Mouse (Mus musculus): ENCODE results near the gene Ncoa7. TPM values are rescaled to one million over a fixed set of nuclear protein-coding genes. Genes with fewer than 3 reads are reported as not detected.

The Ncoa7 gene
- polyA plus RNA-seq, 1 experiment from 2014 or later = 8.7 TPM

GRCm38 (mm10) chr10:30712540-30712939 is 90.6 kb downstream of the Ncoa7 start:
- no peak overlapping the region for H3K27ac ChIP-seq (ENCODE audit: poor library complexity, severe bottlenecking)
- WGBS = 92% methylated on average over 1 of the region's 1 CpGs
- H3K4me3 ChIP-seq = no peak overlapping the region
- H3K27me3 ChIP-seq (replicated peaks) = no peaks in the 10 kb centered on the region
- no peak overlapping the region for H3K9ac ChIP-seq
- H3K36me3 ChIP-seq = no peaks in the 10 kb centered on the region
- no peaks in the 10 kb centered on the region for H3K9me3 ChIP-seq (replicated peaks)
- no peak for ATAC-seq (ENCODE audit: insufficient number of reproducible peaks, low FRiP score)
- H3K4me1 ChIP-seq (replicated peaks) = no peaks in the 10 kb centered on the region
- H3K4me2 ChIP-seq = no peak overlapping the region

DNA sequence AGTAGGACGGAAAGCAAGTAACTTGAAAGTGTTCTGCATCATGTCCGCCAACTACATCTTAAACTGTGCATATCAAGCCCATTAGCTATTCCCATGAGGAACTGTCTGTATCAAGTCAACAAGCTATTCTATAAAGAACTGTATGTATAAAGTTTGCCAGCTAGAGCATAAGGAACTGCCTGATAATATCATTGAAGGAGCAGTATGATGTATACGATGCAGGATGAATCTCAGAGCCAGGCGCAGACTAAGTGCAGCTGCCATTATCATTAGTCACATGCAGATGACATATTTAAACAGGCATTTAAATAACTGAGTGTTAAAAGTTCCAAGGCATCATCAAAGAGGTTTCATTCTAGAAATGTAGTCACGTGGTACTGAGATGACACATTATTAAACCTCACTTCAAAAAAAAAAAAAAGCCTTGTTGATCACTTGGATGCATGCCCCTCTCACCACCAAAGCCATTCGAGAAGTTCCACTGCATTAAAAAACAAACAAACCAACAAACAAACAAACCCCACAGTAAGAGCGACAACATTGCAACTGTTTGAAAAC is 93.2 kb downstream of the Ncoa7 start:
- H3K27me3 ChIP-seq (replicated peaks) = no peaks in the 10 kb centered on the region
- no peak overlapping the region for H3K4me2 ChIP-seq
- no peak overlapping the region for H3K4me3 ChIP-seq
- H3K27ac ChIP-seq (ENCODE audit: poor library complexity, severe bottlenecking) = no peak overlapping the region
- H3K9ac ChIP-seq = no peak overlapping the region
- H3K9me3 ChIP-seq (replicated peaks) = no peaks in the 10 kb centered on the region
- H3K36me3 ChIP-seq = no peaks in the 10 kb centered on the region
- H3K4me1 ChIP-seq (replicated peaks) = no peaks in the 10 kb centered on the region
- 82% methylated on average over 7 of the region's 7 CpGs for WGBS
- no peak for ATAC-seq (ENCODE audit: insufficient number of reproducible peaks, low FRiP score)

- no peak overlapping the region for H3K9ac ChIP-seq
- H3K36me3 ChIP-seq = 0 out of 2 replicates have a peak, but pooled peaks cover 3% of the 10 kb centered on the region
- no peaks in the 10 kb centered on the region for H3K4me1 ChIP-seq (replicated peaks)
- WGBS = 89% methylated on average over 5 of the region's 5 CpGs
- no peak overlapping the region for H3K27ac ChIP-seq (ENCODE audit: poor library complexity, severe bottlenecking)
- ATAC-seq (ENCODE audit: insufficient number of reproducible peaks, low FRiP score) = no peak
- H3K27me3 ChIP-seq (replicated peaks) = no peaks in the 10 kb centered on the region
- H3K9me3 ChIP-seq (replicated peaks) = no peaks in the 10 kb centered on the region
- no peak overlapping the region for H3K4me3 ChIP-seq
- no peak overlapping the region for H3K4me2 ChIP-seq
Measured at GRCm38 (mm10) chr10:30708039-30708438, 95.1 kb downstream of the Ncoa7 start.

- 83% methylated on average over 1 of the region's 1 CpGs for WGBS
- H3K4me3 ChIP-seq = no peak overlapping the region
- no peaks in the 10 kb centered on the region for H3K27me3 ChIP-seq (replicated peaks)
- no peak overlapping the region for H3K9ac ChIP-seq
- ATAC-seq (ENCODE audit: insufficient number of reproducible peaks, low FRiP score) = no peak
- no peaks in the 10 kb centered on the region for H3K9me3 ChIP-seq (replicated peaks)
- H3K27ac ChIP-seq (ENCODE audit: poor library complexity, severe bottlenecking) = no peak overlapping the region
- H3K4me1 ChIP-seq (replicated peaks) = no peaks in the 10 kb centered on the region
- 0 out of 2 replicates have a peak, but pooled peaks cover 6% of the 10 kb centered on the region for H3K36me3 ChIP-seq
- H3K4me2 ChIP-seq = no peak overlapping the region
Measured at GRCm38 (mm10) chr10:30702663-30703062, 100.5 kb downstream of the Ncoa7 start.

DNA sequence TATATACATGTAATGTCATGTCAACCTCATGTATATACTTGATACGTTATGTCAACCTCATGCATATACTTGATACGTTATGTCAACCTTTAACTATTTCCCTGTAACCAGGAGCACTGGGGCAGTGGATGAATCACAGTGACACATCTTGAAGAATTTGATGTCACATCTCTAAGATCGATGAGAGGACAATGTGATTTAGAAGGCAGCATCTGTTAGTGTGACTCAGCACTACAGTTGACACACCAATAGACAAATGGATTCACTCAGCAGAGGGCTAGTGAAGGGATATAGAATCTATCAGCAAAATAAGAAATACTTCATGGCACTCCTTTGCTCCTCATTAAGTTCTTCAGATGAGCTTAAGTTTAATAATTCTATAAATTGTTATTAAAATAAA is 116.3 kb downstream of the Ncoa7 start:
- Histone ChIP-seq H3K9me3 (replicated peaks) (no peaks in the 10 kb centered on the region), H3K27me3 (replicated peaks) (no peaks in the 10 kb centered on the region), H3K36me3 (peaks cover 30% of the 10 kb centered on the region), H3K4me1 (replicated peaks) (no peaks in the 10 kb centered on the region), H3K9ac (no peak overlapping the region), H3K4me2 (no peak overlapping the region), H3K27ac (ENCODE audit: poor library complexity, severe bottlenecking) (no peak overlapping the region), H3K4me3 (no peak overlapping the region)
- WGBS = 95% methylated on average over 3 of the region's 3 CpGs
- ATAC-seq (ENCODE audit: insufficient number of reproducible peaks, low FRiP score) = no peak

DNA sequence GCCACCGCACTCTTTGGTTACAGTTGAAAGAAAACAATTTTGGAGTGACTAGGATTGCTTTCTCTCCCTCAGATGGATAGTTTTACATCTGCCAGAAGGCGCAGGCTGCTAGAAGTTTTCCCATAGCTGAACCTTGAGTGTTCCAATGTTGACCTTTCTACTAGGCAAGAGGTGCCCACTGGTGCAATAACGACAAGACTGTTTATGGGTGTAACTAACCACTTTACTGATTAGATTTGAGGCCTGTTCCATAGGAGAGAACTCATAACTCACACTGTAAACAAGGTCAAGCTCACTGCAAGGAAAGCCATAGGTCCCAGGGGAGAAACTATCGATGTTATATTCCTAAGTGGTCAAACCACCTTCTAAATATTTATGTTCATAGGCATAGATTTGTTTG is 119.7 kb downstream of the Ncoa7 start:
- Histone ChIP-seq H3K36me3 (peaks cover 6% of the 10 kb centered on the region), H3K4me1 (replicated peaks) (no peaks in the 10 kb centered on the region), H3K9ac (no peak overlapping the region), H3K4me3 (no peak overlapping the region), H3K9me3 (replicated peaks) (no peaks in the 10 kb centered on the region), H3K27me3 (replicated peaks) (no peaks in the 10 kb centered on the region), H3K27ac (ENCODE audit: poor library complexity, severe bottlenecking) (no peak overlapping the region), H3K4me2 (no peak overlapping the region)
- ATAC-seq (ENCODE audit: insufficient number of reproducible peaks, low FRiP score) = no peak
- WGBS = 85% methylated on average over 4 of the region's 4 CpGs

DNA sequence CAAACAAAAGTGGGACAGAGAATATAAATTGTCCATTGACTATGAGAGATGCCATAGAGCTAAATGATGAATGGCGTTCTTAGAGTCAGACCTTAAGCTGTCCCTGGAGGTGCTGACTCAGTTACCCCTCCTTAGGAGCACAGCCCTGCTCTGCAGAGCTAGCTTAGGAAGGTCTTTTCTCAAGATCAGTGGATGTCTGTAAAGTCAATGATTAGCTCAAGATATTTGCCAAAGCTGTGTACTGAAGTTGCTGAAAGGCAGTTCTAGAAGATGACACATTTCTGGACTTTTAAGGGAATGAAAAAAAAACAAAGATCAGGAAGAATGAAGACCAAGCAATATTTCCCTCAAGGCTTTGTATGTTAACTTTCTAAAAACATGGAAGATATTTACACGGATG is 123.4 kb downstream of the Ncoa7 start:
- Histone ChIP-seq H3K27ac (ENCODE audit: poor library complexity, severe bottlenecking) (no peak overlapping the region), H3K9me3 (replicated peaks) (no peaks in the 10 kb centered on the region), H3K4me3 (no peak overlapping the region), H3K36me3 (no peaks in the 10 kb centered on the region), H3K4me1 (replicated peaks) (no peaks in the 10 kb centered on the region), H3K27me3 (replicated peaks) (no peaks in the 10 kb centered on the region), H3K9ac (no peak overlapping the region), H3K4me2 (no peak overlapping the region)
- no peak for ATAC-seq (ENCODE audit: insufficient number of reproducible peaks, low FRiP score)
- 93% methylated on average over 2 of the region's 2 CpGs for WGBS

- ATAC-seq (ENCODE audit: insufficient number of reproducible peaks, low FRiP score) = no peak
- 78% methylated on average over 2 of the region's 2 CpGs for WGBS
Measured at GRCm38 (mm10) chr10:30678051-30678450, 125.1 kb downstream of the Ncoa7 start.

DNA sequence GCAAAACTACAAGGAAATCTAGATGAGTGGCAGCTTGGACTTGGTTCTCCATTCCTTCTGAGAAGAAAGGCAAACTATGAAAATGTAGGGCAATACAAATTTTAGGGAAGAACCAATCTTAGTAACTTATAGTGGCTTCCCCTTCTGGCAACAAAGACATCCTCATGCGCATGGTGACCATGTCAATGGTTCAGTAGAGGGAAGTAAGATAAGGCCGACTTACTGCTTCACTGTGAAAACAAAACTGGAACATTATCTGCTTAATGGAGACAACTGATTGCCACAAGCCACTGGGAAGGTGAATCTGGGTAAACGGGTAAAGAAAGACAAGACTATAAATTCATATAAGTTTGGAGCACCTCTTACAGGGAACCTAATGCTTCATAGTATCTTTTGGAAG is 128.3 kb downstream of the Ncoa7 start:
- Histone ChIP-seq H3K27me3 (replicated peaks) (no peaks in the 10 kb centered on the region), H3K9ac (no peak overlapping the region), H3K36me3 (peaks cover 11% of the 10 kb centered on the region; the same call in 1 of the 2 replicates), H3K4me3 (no peak overlapping the region), H3K4me1 (replicated peaks) (no peaks in the 10 kb centered on the region), H3K27ac (ENCODE audit: poor library complexity, severe bottlenecking) (no peak overlapping the region), H3K9me3 (replicated peaks) (no peaks in the 10 kb centered on the region), H3K4me2 (no peak overlapping the region)
- WGBS = 50% methylated on average over 3 of the region's 3 CpGs
- ATAC-seq (ENCODE audit: insufficient number of reproducible peaks, low FRiP score) = no peak

More at GRCm38 (mm10) chr10:30678051-30678450, 125.1 kb downstream of the Ncoa7 start:
- H3K27ac ChIP-seq (ENCODE audit: poor library complexity, severe bottlenecking) = no peak overlapping the region
- no peaks in the 10 kb centered on the region for H3K27me3 ChIP-seq (replicated peaks)
- no peak overlapping the region for H3K4me3 ChIP-seq
- H3K4me2 ChIP-seq = no peak overlapping the region
- H3K9me3 ChIP-seq (replicated peaks) = no peaks in the 10 kb centered on the region
- no peaks in the 10 kb centered on the region for H3K4me1 ChIP-seq (replicated peaks)
- no peaks in the 10 kb centered on the region for H3K36me3 ChIP-seq
- no peak overlapping the region for H3K9ac ChIP-seq

DNA sequence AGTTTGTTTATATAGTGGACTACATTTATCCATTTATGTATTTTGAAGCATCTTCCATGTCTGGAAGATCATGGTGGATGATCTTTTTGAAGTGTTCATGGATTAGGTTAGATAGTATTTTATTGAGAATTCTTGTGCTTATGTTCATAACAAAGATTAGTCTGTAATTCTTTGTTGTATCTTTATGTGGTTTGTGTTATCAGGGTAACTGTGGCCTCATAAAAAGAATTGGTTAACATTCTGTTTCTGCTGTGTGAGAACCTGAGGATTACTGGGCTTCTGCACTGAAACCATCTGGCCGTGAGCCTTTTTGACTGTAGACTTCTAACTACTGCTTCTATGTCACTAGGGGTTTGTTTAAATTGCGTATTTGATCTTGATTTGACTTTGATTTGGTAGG is 136.5 kb downstream of the Ncoa7 start:
- Histone ChIP-seq H3K4me3 (no peak overlapping the region), H3K27ac (ENCODE audit: poor library complexity, severe bottlenecking) (no peak overlapping the region), H3K4me1 (replicated peaks) (no peaks in the 10 kb centered on the region), H3K27me3 (replicated peaks) (no peaks in the 10 kb centered on the region), H3K9me3 (replicated peaks) (no peaks in the 10 kb centered on the region), H3K4me2 (no peak overlapping the region), H3K36me3 (peaks cover 8% of the 10 kb centered on the region), H3K9ac (no peak overlapping the region)
- 94% methylated on average over 2 of the region's 2 CpGs for WGBS
- ATAC-seq (ENCODE audit: insufficient number of reproducible peaks, low FRiP score) = no peak

DNA sequence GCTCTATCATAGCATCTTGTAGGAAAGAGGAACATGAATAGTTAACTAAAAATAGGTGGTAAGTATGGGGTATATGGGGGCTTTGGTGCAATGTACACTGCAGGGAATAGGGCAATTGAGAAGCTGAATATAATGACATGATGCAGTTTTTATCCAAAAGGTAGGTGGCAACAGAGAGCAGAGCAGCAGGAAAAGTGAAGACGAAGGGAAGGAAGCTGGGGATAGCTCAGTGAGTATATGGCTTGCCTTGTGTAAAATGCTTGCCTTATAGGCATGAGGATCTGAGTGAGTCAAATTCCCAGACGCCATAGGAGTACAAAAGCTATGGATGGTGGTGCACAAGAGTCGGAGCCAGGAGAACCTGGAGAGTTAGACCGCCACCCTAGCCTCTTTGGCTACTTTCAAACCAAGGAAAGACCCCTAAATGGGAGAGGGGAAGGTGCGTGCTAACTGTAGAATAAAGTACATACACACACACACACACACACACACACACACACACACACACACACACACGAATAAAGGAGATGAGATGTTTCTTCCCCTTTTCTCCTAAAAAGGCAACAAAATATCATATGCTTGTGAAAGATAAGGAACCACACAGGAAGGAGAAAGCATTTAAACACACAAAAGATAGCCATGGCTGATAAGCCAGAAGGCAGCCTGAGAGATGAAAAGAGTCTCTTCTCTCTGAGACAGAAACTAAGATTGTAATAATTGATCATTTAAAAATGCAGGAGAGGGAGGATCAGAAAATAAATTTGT is 142.4 kb downstream of the Ncoa7 start:
- no peaks in the 10 kb centered on the region for H3K9me3 ChIP-seq (replicated peaks)
- no peak overlapping the region for H3K4me2 ChIP-seq
- H3K4me1 ChIP-seq (replicated peaks) = no peaks in the 10 kb centered on the region
- no peak overlapping the region for H3K27ac ChIP-seq (ENCODE audit: poor library complexity, severe bottlenecking)
- peaks cover 23% of the 10 kb centered on the region for H3K36me3 ChIP-seq
- no peak overlapping the region for H3K4me3 ChIP-seq
- H3K27me3 ChIP-seq (replicated peaks) = no peaks in the 10 kb centered on the region
- ATAC-seq (ENCODE audit: insufficient number of reproducible peaks, low FRiP score) = no peak
- no peak overlapping the region for H3K9ac ChIP-seq
- WGBS = 82% methylated on average over 6 of the region's 6 CpGs
